Mouse (Mus musculus): Measurements from ENCODE around the gene C4bp.

DNA sequence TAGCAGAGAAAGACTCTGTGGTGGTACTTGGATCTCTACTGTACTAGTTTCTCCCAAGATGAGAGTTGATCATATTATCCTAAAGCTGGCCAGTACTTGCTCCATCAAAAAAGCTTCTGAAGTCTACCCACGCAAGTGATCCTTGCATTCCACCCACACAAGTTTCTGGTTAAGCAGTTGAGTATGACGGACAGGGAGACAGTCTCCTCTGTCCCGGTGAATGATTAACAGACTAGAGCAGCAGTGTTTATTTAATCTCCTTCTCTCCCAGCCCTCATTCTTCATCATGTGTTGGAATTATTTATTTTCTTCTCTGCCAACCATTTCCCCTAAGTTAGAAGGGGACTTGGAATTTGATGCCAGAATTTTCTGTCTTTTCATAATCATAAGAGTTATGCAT, at the start of gene C4bp:
- no peak for TF ChIP-seq ZNF384 (IDR thresholded peaks at IDR 0.05; ENCODE audit: low read depth, low read length)
- no peak for TF ChIP-seq TAL1 (IDR thresholded peaks at IDR 0.05; ENCODE audit: low read length)
